Mouse (Mus musculus) embryonic facial prominence, embryonic 14.5 days (tissue): ENCODE results near the gene Sf3b3. TPM values are rescaled to one million over a fixed set of nuclear protein-coding genes. Genes with fewer than 3 reads are reported as not detected.
"Not testable (repeated sequence)": the region's sequence is repeated elsewhere in the genome, so short reads cannot be mapped to it uniquely, and the experiment has no call there.

Experiments used
- ATAC-seq: fragments of 200-750 bp; cut with Nextera tagmentation; 2 replicates; pipeline ENCODE4 v1.8.0; 2017; ENCODE audit warnings: low read depth, moderate number of reproducible peaks, moderate TSS enrichment
- DNase-seq: peaks from one replicate; pipeline ENCODE4 v3.0.0-alpha.2; 2015; ENCODE audit warnings: low spot score
- H3K27ac ChIP-seq: fragments of 300-500 bp; sonication (generic); replicated peaks from 2 replicates; pipeline ENCODE4 v1.5.1; 2014; ENCODE audit warnings: low read depth, mild to moderate bottlenecking, low read length, moderate library complexity
- H3K27me3 ChIP-seq: fragments of 300-500 bp; sonication (generic); replicated peaks from 2 replicates; pipeline ENCODE4 v1.6.1; 2014; ENCODE audit warnings: low read length; ENCODE audit not compliant: control insufficient read depth, insufficient read depth
- H3K36me3 ChIP-seq: fragments of 300-500 bp; sonication (generic); 2 replicates; pipeline ENCODE4 v1.6.1; 2014; ENCODE audit warnings: low read length, mixed read lengths; ENCODE audit not compliant: control insufficient read depth, insufficient read depth
- H3K4me1 ChIP-seq: fragments of 300-500 bp; sonication (generic); 2 replicates; pipeline ENCODE4 v1.6.1; 2014; ENCODE audit warnings: antibody characterized with exemption, low read length; ENCODE audit not compliant: control insufficient read depth, insufficient read depth
- H3K4me2 ChIP-seq: fragments of 300-500 bp; sonication (generic); 2 replicates; pipeline ENCODE4 v1.6.1; 2014; ENCODE audit warnings: low read depth, mild to moderate bottlenecking, low read length, moderate library complexity, mixed read lengths
- H3K4me3 ChIP-seq: fragments of 300-500 bp; sonication (generic); 2 replicates; pipeline ENCODE4 v1.5.1; 2014; ENCODE audit warnings: low read depth, mild to moderate bottlenecking, low read length
- H3K9ac ChIP-seq: fragments of 300-500 bp; sonication (generic); 2 replicates; pipeline ENCODE4 v1.6.1; 2014; ENCODE audit warnings: low read depth, mild to moderate bottlenecking, low read length, moderate library complexity, mixed read lengths
- H3K9me3 ChIP-seq: fragments of 300-500 bp; sonication (generic); 2 replicates; pipeline ENCODE4 v1.6.1; 2016; ENCODE audit warnings: low read length; ENCODE audit not compliant: control insufficient read depth
- WGBS: fragments of 180-500 bp; shearing (Covaris S2); extraction: QIAGEN DNeasy Blood & Tissue Kit; methylation state at CpG from one replicate; pipeline ENCODE4 v1.1.7; 2014; 5-methylcytosine and 5-hydroxymethylcytosine counted together
- polyA plus RNA-seq: library from polyadenylated mRNA; unstranded; fragments of >200 nt; fragmentation: Nextera tagmentation; extraction: Ambion mirVana; gene quantifications from 2 replicates; pipeline ENCODE4 v1.2.1, GENCODE M21; 2014

Sf3b3 gene
- polyA plus RNA-seq, 1 experiment from 2014 or later = 127 TPM

GRCm38 (mm10) chr8:110793511-110793910 is 53.1 kb downstream of the Sf3b3 start:
- Histone ChIP-seq H3K4me2 (no peak overlapping the region), H3K36me3 (no peaks in the 10 kb centered on the region), H3K9me3 (no peaks in the 10 kb centered on the region), H3K4me3 (no peak overlapping the region), H3K9ac (no peak overlapping the region), H3K4me1 (peaks cover 17% of the 10 kb centered on the region), H3K27me3 (no peaks in the 10 kb centered on the region), H3K27ac (no peak overlapping the region)
- 74% methylated on average over 9 of the region's 9 CpGs for WGBS
- ATAC-seq (no peak), DNase-seq (peak; percentile 53)

DNA sequence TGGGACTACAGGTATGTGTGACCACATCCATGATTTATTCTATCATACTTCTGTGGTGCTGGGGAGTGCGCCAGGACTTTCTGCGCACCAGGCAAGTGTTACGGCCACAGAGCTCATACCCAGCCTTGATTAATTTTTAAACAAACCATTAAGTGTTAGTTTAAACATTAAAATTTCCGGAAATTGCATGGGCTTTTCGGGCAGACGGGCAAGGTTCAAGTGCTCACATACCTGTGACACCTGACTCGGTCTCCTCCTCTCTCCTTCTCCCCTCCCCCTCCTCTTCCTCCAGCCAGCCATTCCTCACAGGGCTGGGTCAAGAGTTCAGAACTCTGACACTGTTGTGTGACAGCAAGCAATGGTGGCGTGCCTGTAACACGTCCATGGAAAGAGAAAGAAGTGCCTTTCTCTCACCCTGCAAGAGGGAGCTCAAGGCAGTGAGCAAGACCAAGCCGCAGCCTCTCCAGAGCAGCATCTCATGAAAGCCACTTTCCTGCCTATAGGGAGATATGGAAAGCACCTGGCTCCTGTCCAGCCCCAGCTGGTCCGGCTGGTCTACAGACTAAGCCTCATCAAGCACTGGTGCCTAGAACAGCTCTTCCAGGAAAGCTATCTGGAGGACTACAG is 53.9 kb downstream of the Sf3b3 start:
- no peaks in the 10 kb centered on the region for H3K27me3 ChIP-seq
- no peak overlapping the region for H3K4me3 ChIP-seq
- no peaks in the 10 kb centered on the region for H3K36me3 ChIP-seq
- 57% methylated on average over 11 of the region's 11 CpGs for WGBS
- H3K4me2 ChIP-seq = no peak overlapping the region
- H3K4me1 ChIP-seq = peaks cover 17% of the 10 kb centered on the region
- no peak overlapping the region for H3K27ac ChIP-seq
- H3K9ac ChIP-seq = no peak overlapping the region
- DNase-seq = peak; percentile 64
- H3K9me3 ChIP-seq = no peaks in the 10 kb centered on the region
- peak; percentile 44; the same call in 1 of the 2 replicates for ATAC-seq

DNA sequence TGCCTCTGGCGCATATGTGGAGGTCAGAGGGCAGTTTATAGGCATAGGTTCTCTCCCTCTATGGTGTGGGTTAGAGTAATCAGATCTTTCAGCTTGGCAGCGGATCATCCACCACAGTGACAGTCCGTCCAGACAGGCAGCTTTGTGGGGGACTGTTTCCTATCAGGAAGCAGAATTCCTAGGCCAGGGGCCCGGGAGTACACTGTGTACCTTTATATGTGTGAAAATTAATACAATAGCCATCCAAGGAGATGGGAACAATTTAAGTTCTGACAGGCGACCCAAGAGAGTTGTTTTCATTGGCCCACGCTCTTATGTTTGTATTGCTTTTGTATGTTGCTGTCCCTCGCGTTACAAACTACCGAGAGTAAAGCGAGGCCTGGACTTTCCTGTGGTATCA is 55.4 kb downstream of the Sf3b3 start:
- no peaks in the 10 kb centered on the region for H3K36me3 ChIP-seq
- H3K27me3 ChIP-seq = no peaks in the 10 kb centered on the region
- H3K9ac ChIP-seq = no peak overlapping the region
- H3K4me1 ChIP-seq = peaks cover 17% of the 10 kb centered on the region
- WGBS = 65% methylated on average over 10 of the region's 10 CpGs
- no peak for DNase-seq
- no peak overlapping the region for H3K4me2 ChIP-seq
- H3K27ac ChIP-seq = no peak overlapping the region
- no peak overlapping the region for H3K4me3 ChIP-seq
- no peaks in the 10 kb centered on the region for H3K9me3 ChIP-seq
- no peak for ATAC-seq

DNA sequence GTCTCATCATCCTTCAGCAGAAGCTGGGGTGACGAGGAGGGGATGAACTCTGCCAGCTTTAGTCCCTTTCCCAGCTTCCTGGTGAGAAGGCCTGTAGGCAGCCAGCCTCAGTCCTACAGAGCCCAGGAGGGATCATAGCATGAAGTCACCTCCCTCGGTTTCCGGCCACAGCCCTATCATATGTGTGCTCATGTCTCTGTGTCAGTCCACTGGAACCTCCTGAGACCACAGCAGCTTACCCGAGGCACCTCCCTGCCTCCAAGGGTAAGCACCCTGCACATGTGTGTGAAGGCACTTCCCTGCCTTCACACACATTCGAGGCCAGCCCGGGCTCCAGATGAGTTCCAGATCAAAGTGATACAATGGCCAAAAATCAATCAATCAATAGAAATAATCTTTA is 56.3 kb downstream of the Sf3b3 start:
- H3K4me1 ChIP-seq = peaks cover 17% of the 10 kb centered on the region
- WGBS = 63% methylated on average over 6 of the region's 6 CpGs
- no peak overlapping the region for H3K4me3 ChIP-seq
- no peak overlapping the region for H3K27ac ChIP-seq
- H3K9me3 ChIP-seq = no peaks in the 10 kb centered on the region
- no peak for ATAC-seq
- DNase-seq = no peak
- H3K27me3 ChIP-seq = no peaks in the 10 kb centered on the region
- no peak overlapping the region for H3K4me2 ChIP-seq
- no peak overlapping the region for H3K9ac ChIP-seq
- H3K36me3 ChIP-seq = no peaks in the 10 kb centered on the region

DNA sequence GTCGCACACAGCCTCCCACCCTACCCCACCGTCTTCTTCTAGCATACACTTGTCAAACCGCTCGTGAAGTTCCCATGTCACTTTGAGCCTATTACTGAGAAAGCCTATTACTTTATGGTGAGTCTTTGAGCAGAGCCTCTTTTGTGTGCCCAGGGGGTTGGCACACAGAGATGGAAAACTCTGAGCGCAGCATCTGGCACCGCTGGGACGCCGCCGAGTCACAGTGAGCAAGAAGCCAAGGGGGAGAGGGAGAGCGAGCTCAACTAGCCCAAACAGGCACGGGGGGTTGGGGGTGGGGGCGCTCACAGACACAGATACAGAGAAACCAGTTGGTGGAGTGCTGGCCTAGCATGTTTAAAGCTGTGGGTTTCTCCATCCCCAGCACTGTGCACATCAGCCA is 57.0 kb downstream of the Sf3b3 start:
- Histone ChIP-seq H3K4me1 (peaks cover 17% of the 10 kb centered on the region), H3K27ac (no peak overlapping the region), H3K4me2 (no peak overlapping the region), H3K9me3 (no peaks in the 10 kb centered on the region), H3K9ac (no peak overlapping the region), H3K4me3 (no peak overlapping the region), H3K27me3 (no peaks in the 10 kb centered on the region), H3K36me3 (no peaks in the 10 kb centered on the region)
- WGBS = 36% methylated on average over 12 of the region's 12 CpGs
- DNase-seq (no peak), ATAC-seq (peak; percentile 38; the same call in 1 of the 2 replicates)

DNA sequence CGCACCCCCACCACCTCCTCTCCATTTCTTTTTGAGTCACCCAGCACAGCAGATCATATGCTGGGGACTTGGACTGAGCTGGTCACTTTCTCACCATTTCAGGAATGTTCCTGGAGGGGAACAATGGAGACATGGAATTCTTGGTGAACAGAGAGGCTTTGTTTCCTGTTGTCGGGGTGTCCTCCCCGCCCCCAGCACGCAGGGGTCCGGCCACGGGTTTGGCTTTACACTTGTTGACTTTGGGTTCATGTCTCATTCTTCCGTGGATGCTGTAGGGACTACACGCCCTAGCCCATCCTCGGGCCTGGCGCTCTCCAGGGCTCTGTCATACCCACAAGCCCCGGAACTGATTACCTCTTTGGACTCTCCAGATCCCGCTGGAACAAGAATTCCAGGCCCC is 57.6 kb downstream of the Sf3b3 start:
- ATAC-seq = no peak
- Histone ChIP-seq H3K9ac (no peak overlapping the region), H3K4me2 (no peak overlapping the region), H3K4me1 (peaks cover 17% of the 10 kb centered on the region), H3K27me3 (no peaks in the 10 kb centered on the region), H3K4me3 (no peak overlapping the region), H3K27ac (no peak overlapping the region), H3K9me3 (no peaks in the 10 kb centered on the region), H3K36me3 (no peaks in the 10 kb centered on the region)
- DNase-seq = no peak
- WGBS = 46% methylated on average over 12 of the region's 12 CpGs

- Histone ChIP-seq H3K9ac (no peak overlapping the region), H3K4me2 (no peak overlapping the region), H3K9me3 (no peaks in the 10 kb centered on the region), H3K4me3 (no peak overlapping the region), H3K36me3 (no peaks in the 10 kb centered on the region), H3K27me3 (no peaks in the 10 kb centered on the region), H3K4me1 (peaks cover 11% of the 10 kb centered on the region; the same call in 1 of the 2 replicates), H3K27ac (no peak overlapping the region)
- ATAC-seq (no peak), DNase-seq (no peak)
- WGBS = 64% methylated on average over 9 of the region's 9 CpGs
Measured at GRCm38 (mm10) chr8:110787411-110787954, 59.1 kb downstream of the Sf3b3 start.

DNA sequence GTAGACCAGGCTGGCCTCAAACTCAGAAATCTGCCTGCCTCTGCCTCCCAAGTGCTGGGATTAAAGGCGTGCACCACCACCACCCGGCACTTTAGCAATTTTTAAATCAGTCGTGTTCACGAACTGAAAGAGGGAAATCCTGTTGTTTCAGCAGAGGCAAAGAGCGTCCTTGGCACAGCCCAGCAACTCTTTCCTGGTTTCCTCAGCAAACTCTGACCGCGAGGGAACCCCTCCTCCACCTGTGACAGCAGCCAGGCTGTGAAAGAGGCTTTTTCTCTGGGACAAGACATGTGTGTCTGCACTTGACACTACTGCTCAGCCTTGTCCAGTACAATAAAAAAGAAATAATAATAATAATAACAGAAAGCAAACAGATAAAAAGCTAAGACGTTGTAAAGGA is 59.7 kb downstream of the Sf3b3 start:
- Histone ChIP-seq H3K36me3 (no peaks in the 10 kb centered on the region), H3K27ac (no peak overlapping the region), H3K4me3 (no peak overlapping the region), H3K4me1 (peaks cover 11% of the 10 kb centered on the region; the same call in 1 of the 2 replicates), H3K9ac (no peak overlapping the region), H3K4me2 (no peak overlapping the region), H3K9me3 (no peaks in the 10 kb centered on the region), H3K27me3 (no peaks in the 10 kb centered on the region)
- DNase-seq (no peak), ATAC-seq (no peak)
- WGBS = 77% methylated on average over 8 of the region's 8 CpGs

DNA sequence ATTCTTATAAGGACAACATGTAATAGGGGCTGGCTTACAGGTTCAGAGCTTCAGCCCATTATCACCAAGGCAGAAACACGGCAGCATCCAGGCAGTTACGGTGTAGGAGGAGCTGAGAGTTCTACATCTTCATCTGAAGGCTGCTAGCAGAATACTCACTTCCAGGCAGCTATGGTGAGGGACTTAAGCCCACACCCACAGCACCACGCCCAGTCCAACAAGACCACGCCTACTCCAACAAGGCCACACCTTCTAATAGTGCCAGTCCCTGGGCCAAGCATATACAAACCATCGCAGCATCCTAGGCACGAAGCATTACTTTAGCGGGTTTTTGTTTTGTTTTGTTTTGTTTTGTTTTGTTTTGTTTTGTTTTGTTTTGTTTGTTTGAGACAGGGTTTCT is 60.1 kb downstream of the Sf3b3 start:
- WGBS = 70% methylated on average over 7 of the region's 7 CpGs
- H3K4me2 ChIP-seq, H3K27ac ChIP-seq, H3K36me3 ChIP-seq, DNase-seq, ATAC-seq, H3K4me3 ChIP-seq, H3K9me3 ChIP-seq, H3K27me3 ChIP-seq, H3K9ac ChIP-seq: not testable (repeated sequence)
- peaks cover 11% of the 10 kb centered on the region; the same call in 1 of the 2 replicates for H3K4me1 ChIP-seq
